Mouse (Mus musculus) forebrain, embryonic 16.5 days (tissue): ENCODE measurements around the gene Epb41l5. TPM values are rescaled to one million over a fixed set of nuclear protein-coding genes. Genes with fewer than 3 reads are reported as not detected.

ENCODE experiments used
- ATAC-seq: fragments of 200-750 bp; cut with Nextera tagmentation; 2 replicates; pipeline ENCODE4 v1.8.0; 2017; ENCODE audit warnings: mild to moderate bottlenecking, moderate library complexity
- H3K27ac ChIP-seq: fragments of 300-500 bp; sonication (generic); 2 replicates; pipeline ENCODE4 v1.5.1; 2014; ENCODE audit warnings: low read length, control low read depth
- H3K27me3 ChIP-seq: fragments of 300-500 bp; sonication (generic); replicated peaks from 2 replicates; pipeline ENCODE4 v1.6.1; 2014; ENCODE audit warnings: low read length; ENCODE audit not compliant: control insufficient read depth, insufficient read depth
- H3K36me3 ChIP-seq: fragments of 300-500 bp; sonication (generic); 2 replicates; pipeline ENCODE4 v1.6.1; 2014; ENCODE audit not compliant: control insufficient read depth, insufficient read depth
- H3K4me1 ChIP-seq: fragments of 300-500 bp; sonication (generic); replicated peaks from 2 replicates; pipeline ENCODE4 v1.6.1; 2014; ENCODE audit warnings: low read length; ENCODE audit not compliant: control insufficient read depth, insufficient read depth
- H3K4me2 ChIP-seq: fragments of 300-500 bp; sonication (generic); 2 replicates; pipeline ENCODE4 v1.6.1; 2014; ENCODE audit warnings: mild to moderate bottlenecking, low read length, control low read depth
- H3K4me3 ChIP-seq: fragments of 300-500 bp; sonication (generic); replicated peaks from 2 replicates; pipeline ENCODE4 v1.5.1; 2014; ENCODE audit warnings: mild to moderate bottlenecking, low read length, control low read depth
- H3K9ac ChIP-seq: fragments of 300-500 bp; sonication (generic); replicated peaks from 2 replicates; pipeline ENCODE4 v1.6.1; 2014; ENCODE audit warnings: low read depth, low read length, control low read depth
- H3K9me3 ChIP-seq: fragments of 300-500 bp; sonication (generic); 2 replicates; pipeline ENCODE4 v1.6.1; 2016; ENCODE audit warnings: low read length; ENCODE audit not compliant: control insufficient read depth
- WGBS: fragments of 180-500 bp; shearing (Covaris S2); extraction: QIAGEN DNeasy Blood & Tissue Kit; methylation state at CpG from one replicate; pipeline ENCODE4 v1.1.7; 2014; 5-methylcytosine and 5-hydroxymethylcytosine counted together
- polyA plus RNA-seq: library from polyadenylated mRNA; unstranded; fragments of >200 nt; fragmentation: Nextera tagmentation; extraction: Ambion mirVana; gene quantifications from 2 replicates; pipeline ENCODE4 v1.2.1, GENCODE M21; 2015

Gene Epb41l5
- polyA plus RNA-seq, 1 experiment from 2014 or later = 20.7 TPM

DNA sequence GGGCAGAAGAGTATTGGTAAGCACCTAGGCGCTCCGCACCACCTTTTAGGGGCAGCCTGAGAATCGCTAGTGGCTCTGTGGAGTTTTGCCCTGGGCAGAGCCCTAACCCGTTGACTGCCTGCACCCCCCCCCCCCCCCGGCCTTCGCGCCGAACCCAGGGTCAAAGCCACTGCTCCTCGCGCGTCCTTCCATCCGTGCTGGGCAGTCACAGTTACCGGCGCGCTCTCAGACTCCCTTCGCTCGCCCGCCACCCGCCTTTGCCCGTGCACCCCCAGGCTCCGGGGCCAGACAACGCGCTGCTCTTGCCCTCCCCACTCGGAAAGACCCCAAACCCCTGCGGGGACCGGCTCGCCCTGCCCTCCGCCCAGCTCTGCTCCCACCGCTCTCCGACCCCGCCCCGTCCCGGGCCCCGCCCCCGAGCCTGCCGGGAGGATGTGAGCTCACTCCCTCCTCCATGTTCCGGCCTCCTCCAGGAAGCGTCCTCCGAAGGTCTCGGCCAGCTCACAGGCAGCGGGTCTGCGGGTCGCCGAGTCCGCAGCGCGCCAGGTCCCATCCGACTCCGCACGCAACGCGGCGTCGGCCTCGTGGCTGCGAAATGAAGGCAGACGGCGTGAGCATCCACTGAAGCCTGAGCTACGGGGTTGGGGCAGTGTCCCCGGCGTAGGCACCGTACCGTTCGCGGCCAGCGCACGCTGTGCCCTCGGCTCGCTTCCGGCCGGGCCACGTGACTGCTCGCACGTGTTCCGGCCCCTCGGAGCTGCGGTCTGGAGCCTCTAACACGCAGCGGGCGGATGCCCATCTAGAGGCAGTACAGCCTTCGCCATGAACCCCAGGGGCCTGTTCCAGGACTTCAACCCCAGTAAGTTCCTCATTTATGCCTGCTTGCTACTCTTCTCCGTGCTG is 122.9 kb downstream of the Epb41l5 start, which contains the start of gene Tmem185b:
Gene Tmem185b (plus strand): TSS at position 472 of the 903 bp plus-strand sequence.
- Histone ChIP-seq H3K4me3 (peak within 1 kb of the TSS; percentile 89), H3K4me2 (peak within 1 kb of the TSS; percentile 80), H3K4me1 (peaks cover 17% of the 10 kb centered on the region), H3K27me3 (no peaks in the 10 kb centered on the region), H3K9ac (peak within 1 kb of the TSS; percentile 90), H3K9me3 (0 out of 2 replicates have a peak, but pooled peaks cover 3% of the 10 kb centered on the region), H3K36me3 (peaks cover 15% of the 10 kb centered on the region), H3K27ac (peak within 1 kb of the TSS; percentile 72)
- 1% methylated on average over 80 of the region's 82 CpGs for WGBS
- ATAC-seq = peak; percentile 97

- Histone ChIP-seq H3K9ac (peak overlapping the region; percentile 90; the same call in 1 of the 2 replicates), H3K4me3 (peak overlapping the region; percentile 89), H3K27ac (no peak overlapping the region), H3K9me3 (0 out of 2 replicates have a peak, but pooled peaks cover 3% of the 10 kb centered on the region), H3K27me3 (no peaks in the 10 kb centered on the region), H3K4me1 (peaks cover 17% of the 10 kb centered on the region), H3K4me2 (peak overlapping the region; percentile 80), H3K36me3 (peaks cover 15% of the 10 kb centered on the region)
- 6% methylated on average over 5 of the region's 5 CpGs for WGBS
- no peak for ATAC-seq
These were observed 123.8 kb downstream of the Epb41l5 start for GRCm38 (mm10) chr1:119525004-119525444.

DNA sequence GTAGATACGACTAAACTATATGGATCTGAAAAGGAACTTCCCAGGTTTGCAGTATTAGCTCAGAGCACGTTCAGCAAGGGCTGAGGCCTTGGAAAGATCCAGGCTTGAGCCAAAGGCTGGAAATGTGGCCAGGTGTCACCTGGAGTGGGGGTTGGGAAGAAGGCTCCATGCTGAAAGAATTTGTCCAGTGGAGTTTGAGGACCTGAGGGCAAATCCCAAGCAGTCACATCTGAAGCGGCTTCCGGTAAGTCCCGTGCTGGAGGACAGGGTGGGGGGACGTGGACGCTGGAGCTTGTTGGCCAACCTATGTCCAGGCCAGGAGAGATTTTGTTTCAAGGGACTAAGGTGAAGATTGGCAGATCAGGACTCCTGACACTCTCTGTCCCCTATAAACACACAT is 125.0 kb downstream of the Epb41l5 start:
- peaks cover 17% of the 10 kb centered on the region for H3K4me1 ChIP-seq
- peaks cover 7% of the 10 kb centered on the region for H3K36me3 ChIP-seq
- no peak for ATAC-seq
- H3K4me3 ChIP-seq = no peak overlapping the region
- H3K4me2 ChIP-seq = no peak overlapping the region
- 91% methylated on average over 7 of the region's 7 CpGs for WGBS
- H3K9me3 ChIP-seq = 0 out of 2 replicates have a peak, but pooled peaks cover 1% of the 10 kb centered on the region
- no peaks in the 10 kb centered on the region for H3K27me3 ChIP-seq
- no peak overlapping the region for H3K27ac ChIP-seq
- H3K9ac ChIP-seq = no peak overlapping the region

DNA sequence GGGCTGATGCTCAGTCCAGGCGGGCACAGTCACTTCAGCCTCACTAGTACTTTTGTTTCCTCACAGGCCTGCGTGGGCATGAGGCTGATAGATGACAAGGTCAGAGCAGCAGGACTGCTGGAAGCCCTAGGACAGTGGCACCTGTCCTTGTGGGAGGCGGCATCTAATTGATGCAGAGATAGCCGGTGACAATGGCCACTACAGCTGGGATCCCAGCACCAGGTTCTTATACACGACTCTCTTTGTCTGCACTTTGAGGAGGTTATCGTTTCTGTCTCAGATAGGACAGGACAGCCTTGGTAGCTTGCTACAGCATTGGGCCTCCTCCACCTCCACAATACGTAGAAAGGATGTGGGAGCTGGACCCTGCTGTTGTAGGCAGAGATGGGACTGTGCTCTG is 125.4 kb downstream of the Epb41l5 start:
- Histone ChIP-seq H3K9ac (no peak overlapping the region), H3K9me3 (no peaks in the 10 kb centered on the region), H3K27ac (no peak overlapping the region), H3K4me2 (no peak overlapping the region), H3K4me3 (no peak overlapping the region), H3K4me1 (peaks cover 17% of the 10 kb centered on the region), H3K36me3 (peaks cover 3% of the 10 kb centered on the region; the same call in 1 of the 2 replicates), H3K27me3 (no peaks in the 10 kb centered on the region)
- 85% methylated on average over 7 of the region's 7 CpGs for WGBS
- no peak for ATAC-seq

DNA sequence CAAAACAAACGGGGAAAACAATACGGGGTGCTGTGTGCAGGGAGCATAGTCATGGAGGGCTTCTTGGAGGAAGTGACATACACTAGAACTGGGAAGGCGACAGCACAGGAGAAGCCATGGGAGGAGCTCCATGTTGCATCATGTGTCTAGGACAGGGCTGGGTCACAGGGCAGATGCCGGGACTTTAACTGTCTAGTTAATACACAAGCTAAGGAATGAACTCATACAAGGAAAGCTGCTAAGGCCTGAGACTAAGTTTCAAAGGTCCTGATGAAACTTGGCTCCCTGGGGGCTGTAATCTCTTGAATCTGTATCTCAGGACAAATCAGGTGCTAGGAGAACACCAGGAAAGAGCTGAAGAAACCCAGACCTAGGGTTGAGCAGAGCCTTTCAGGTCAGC is 126.1 kb downstream of the Epb41l5 start:
- no peaks in the 10 kb centered on the region for H3K9me3 ChIP-seq
- no peaks in the 10 kb centered on the region for H3K27me3 ChIP-seq
- no peaks in the 10 kb centered on the region for H3K36me3 ChIP-seq
- H3K4me1 ChIP-seq = peaks cover 17% of the 10 kb centered on the region
- H3K4me2 ChIP-seq = no peak overlapping the region
- no peak overlapping the region for H3K4me3 ChIP-seq
- no peak overlapping the region for H3K27ac ChIP-seq
- ATAC-seq = no peak
- 86% methylated on average over 4 of the region's 4 CpGs for WGBS
- H3K9ac ChIP-seq = no peak overlapping the region

- Histone ChIP-seq H3K4me1 (peaks cover 14% of the 10 kb centered on the region), H3K9ac (no peak overlapping the region), H3K4me3 (no peak overlapping the region), H3K36me3 (no peaks in the 10 kb centered on the region), H3K9me3 (no peaks in the 10 kb centered on the region), H3K27me3 (no peaks in the 10 kb centered on the region), H3K27ac (no peak overlapping the region), H3K4me2 (no peak overlapping the region)
- 80% methylated on average over 7 of the region's 7 CpGs for WGBS
- ATAC-seq = no peak
These were observed 127.1 kb downstream of the Epb41l5 start for GRCm38 (mm10) chr1:119521681-119522080.

- H3K4me1 ChIP-seq = peaks cover 10% of the 10 kb centered on the region
- WGBS = 64% methylated on average over 2 of the region's 2 CpGs
- H3K27ac ChIP-seq = no peak overlapping the region
- H3K4me2 ChIP-seq = no peak overlapping the region
- H3K36me3 ChIP-seq = no peaks in the 10 kb centered on the region
- no peak overlapping the region for H3K4me3 ChIP-seq
- H3K9ac ChIP-seq = no peak overlapping the region
- H3K27me3 ChIP-seq = no peaks in the 10 kb centered on the region
- H3K9me3 ChIP-seq = no peaks in the 10 kb centered on the region
- no peak for ATAC-seq
These were observed 127.8 kb downstream of the Epb41l5 start for GRCm38 (mm10) chr1:119521029-119521428.

DNA sequence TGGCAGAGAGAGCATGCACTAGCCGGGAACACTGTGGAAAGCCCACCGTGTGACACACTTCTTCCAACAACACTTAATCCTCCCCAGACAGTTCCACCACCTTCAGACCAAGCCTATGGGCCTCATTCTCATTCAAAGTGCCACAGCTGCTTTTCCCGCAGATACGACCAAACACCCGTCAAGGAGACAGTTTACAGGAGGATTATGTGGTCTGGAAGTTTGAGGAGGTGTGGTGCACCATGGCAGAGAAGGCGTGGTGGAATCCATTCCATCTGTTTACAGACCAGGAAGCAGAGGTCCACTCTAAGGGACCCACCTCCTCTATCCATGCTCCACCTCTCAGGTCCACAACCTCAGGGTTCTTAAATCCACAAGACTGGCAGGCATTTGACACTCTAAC is 129.5 kb downstream of the Epb41l5 start:
- no peak overlapping the region for H3K4me3 ChIP-seq
- H3K4me1 ChIP-seq = no peaks in the 10 kb centered on the region
- H3K36me3 ChIP-seq = no peaks in the 10 kb centered on the region
- no peak overlapping the region for H3K9ac ChIP-seq
- WGBS = 82% methylated on average over 6 of the region's 6 CpGs
- no peaks in the 10 kb centered on the region for H3K27me3 ChIP-seq
- H3K27ac ChIP-seq = no peak overlapping the region
- ATAC-seq = no peak
- no peak overlapping the region for H3K4me2 ChIP-seq
- H3K9me3 ChIP-seq = no peaks in the 10 kb centered on the region

- Histone ChIP-seq H3K4me2 (no peak overlapping the region), H3K27ac (no peak overlapping the region), H3K4me3 (no peak overlapping the region), H3K9me3 (no peaks in the 10 kb centered on the region), H3K4me1 (no peaks in the 10 kb centered on the region), H3K36me3 (no peaks in the 10 kb centered on the region), H3K9ac (no peak overlapping the region), H3K27me3 (no peaks in the 10 kb centered on the region)
- ATAC-seq = no peak
These were observed 130.0 kb downstream of the Epb41l5 start for GRCm38 (mm10) chr1:119518786-119519185.
